Mouse (Mus musculus) CH12.LX (cell line): ENCODE results near the gene Ube2i. TPM values are rescaled to one million over a fixed set of nuclear protein-coding genes. Genes with fewer than 3 reads are reported as not detected.

Experiments
- DNase-seq: peaks from one replicate; pipeline ENCODE4 v3.0.0-alpha.2; 2013; ENCODE audit errors: extremely low read depth
- H3K27ac ChIP-seq: 2 replicates; pipeline ENCODE4 v1.5.1; 2012; ENCODE audit warnings: low read depth, mild to moderate bottlenecking, control low read depth, moderate library complexity; ENCODE audit not compliant: insufficient read depth
- H3K27me3 ChIP-seq: replicated peaks from 2 replicates; pipeline ENCODE3; 2012; ENCODE audit warnings: inconsistent platforms
- H3K36me3 ChIP-seq, 2 experiments: replicated peaks in 1 of 2; 2 replicates each; pipeline versions ENCODE3 to v1.6.1; 2012; ENCODE audit warnings: inconsistent platforms in 1 of 2, low read length in 1 of 2, mild to moderate bottlenecking in 1 of 2, mixed read lengths in 1 of 2, moderate library complexity in 1 of 2; ENCODE audit not compliant: control insufficient read depth in 1 of 2, insufficient read depth in 1 of 2
- H3K4me1 ChIP-seq, 2 experiments: 2 replicates each; pipeline ENCODE4 v1.6.1; 2012; ENCODE audit warnings: inconsistent platforms in 1 of 2, moderate library complexity in 1 of 2; ENCODE audit not compliant: insufficient read depth in 2 of 2, control insufficient read depth in 1 of 2
- H3K4me2 ChIP-seq: 2 replicates; pipeline ENCODE4 v1.6.1; 2012; ENCODE audit warnings: low read depth, mild to moderate bottlenecking, control low read depth; ENCODE audit not compliant: poor library complexity, insufficient read depth, severe bottlenecking
- H3K4me3 ChIP-seq, 3 experiments: fragments of 150-350 bp in 1 of 3; sonication (generic) in 1 of 3; replicated peaks in 1 of 3; 2 replicates each; pipeline versions ENCODE3 to v1.5.1; 2011 to 2012; ENCODE audit warnings: low read depth in 2 of 3, low read length in 2 of 3, mild to moderate bottlenecking in 2 of 3, moderate library complexity in 2 of 3, control low read depth in 1 of 3, improper control_type of control experiment in 1 of 3, inconsistent platforms in 1 of 3, mixed read lengths in 1 of 3; ENCODE audit not compliant: poor library complexity in 1 of 3
- H3K79me2 ChIP-seq: replicated peaks from 2 replicates; pipeline ENCODE4 v1.6.1; 2012; ENCODE audit warnings: mild to moderate bottlenecking, moderate library complexity; ENCODE audit not compliant: control insufficient read depth, poor library complexity, insufficient read depth, severe bottlenecking; ENCODE audit errors: extremely low read depth
- H3K9ac ChIP-seq: 2 replicates; pipeline ENCODE4 v1.6.1; 2012; ENCODE audit warnings: low read depth, mild to moderate bottlenecking, control low read depth, moderate library complexity; ENCODE audit not compliant: insufficient read depth
- H3K9me3 ChIP-seq: replicated peaks from 2 replicates; pipeline ENCODE3; 2012; ENCODE audit warnings: low read length, inconsistent platforms, mixed read lengths
- E2F4 ChIP-seq: IDR thresholded peaks from 2 replicates; pipeline ENCODE4 v1.6.1; 2011; ENCODE audit warnings: low read depth, low read length, improper control_type of control experiment; ENCODE audit not compliant: insufficient replicate concordance
- ELF1 ChIP-seq: IDR thresholded peaks from 2 replicates; pipeline ENCODE4 v1.6.1; 2014; ENCODE audit warnings: low read depth, mild to moderate bottlenecking, inconsistent platforms, low read length, improper control_type of control experiment
- EP300 ChIP-seq: IDR thresholded peaks from 2 replicates; pipeline ENCODE4 v1.6.1; 2011; ENCODE audit warnings: low read length, improper control_type of control experiment
- ETS1 ChIP-seq: conservative IDR thresholded peaks from 2 replicates; pipeline ENCODE4 v1.6.1; 2012; ENCODE audit warnings: low read depth, mild to moderate bottlenecking, inconsistent platforms, low read length, improper control_type of control experiment, moderate library complexity
- GABPA ChIP-seq: IDR thresholded peaks from 2 replicates; pipeline ENCODE4 v1.6.1; 2012; ENCODE audit warnings: low read depth, low read length, improper control_type of control experiment, inconsistent platforms; ENCODE audit not compliant: insufficient replicate concordance
- JUN ChIP-seq: IDR thresholded peaks from 2 replicates; pipeline ENCODE4 v1.6.1; 2011; ENCODE audit warnings: low read depth, mild to moderate bottlenecking, low read length, improper control_type of control experiment, moderate library complexity; ENCODE audit not compliant: insufficient read depth
- JUND ChIP-seq: conservative IDR thresholded peaks from 2 replicates; pipeline ENCODE4 v1.6.1; 2011; ENCODE audit warnings: low read depth, low read length, improper control_type of control experiment
- MAFK ChIP-seq: IDR thresholded peaks from 2 replicates; pipeline ENCODE4 v1.6.1; 2011; ENCODE audit warnings: low read length, improper control_type of control experiment; ENCODE audit not compliant: insufficient replicate concordance
- MAX ChIP-seq: IDR thresholded peaks from 2 replicates; pipeline ENCODE4 v1.6.1; 2011; ENCODE audit warnings: low read length, improper control_type of control experiment
- MXI1 ChIP-seq: IDR thresholded peaks from 2 replicates; pipeline ENCODE4 v1.6.1; 2011; ENCODE audit warnings: mild to moderate bottlenecking, low read depth, low read length, improper control_type of control experiment
- MYC ChIP-seq: IDR thresholded peaks from 2 replicates; pipeline ENCODE4 v1.6.1; 2011; ENCODE audit warnings: low read depth, mild to moderate bottlenecking, improper control_type of control experiment, low read length
- NRF1 ChIP-seq: IDR thresholded peaks from 2 replicates; pipeline ENCODE4 v1.6.1; 2014; ENCODE audit warnings: low read depth, mild to moderate bottlenecking, inconsistent platforms, low read length, improper control_type of control experiment, moderate library complexity
- POLR2A ChIP-seq: IDR thresholded peaks from 2 replicates; pipeline ENCODE4 v1.6.1; 2011; ENCODE audit warnings: low read depth, mild to moderate bottlenecking, improper control_type of control experiment, low read length
- POLR2AphosphoS2 ChIP-seq: IDR thresholded peaks from 2 replicates; pipeline ENCODE4 v1.6.1; 2011; ENCODE audit warnings: low read depth, low read length, improper control_type of control experiment
- RAD21 ChIP-seq: IDR thresholded peaks from 2 replicates; pipeline ENCODE4 v1.6.1; 2011; ENCODE audit warnings: low read depth, mild to moderate bottlenecking, low read length, improper control_type of control experiment, moderate library complexity
- SIN3A ChIP-seq: IDR thresholded peaks from 2 replicates; pipeline ENCODE4 v1.6.1; 2012; ENCODE audit warnings: low read length, improper control_type of control experiment, inconsistent platforms
- TCF12 ChIP-seq: IDR thresholded peaks from 2 replicates; pipeline ENCODE4 v1.6.1; 2014; ENCODE audit warnings: low read depth, mild to moderate bottlenecking, inconsistent platforms, low read length, improper control_type of control experiment
- UBTF ChIP-seq: IDR thresholded peaks from 2 replicates; pipeline ENCODE4 v1.6.1; 2012; ENCODE audit warnings: low read depth, mild to moderate bottlenecking, inconsistent platforms, low read length, improper control_type of control experiment, moderate library complexity
- ZC3H11A ChIP-seq: IDR thresholded peaks from 2 replicates; pipeline ENCODE4 v1.6.1; 2012; ENCODE audit warnings: low read depth, mild to moderate bottlenecking, inconsistent platforms, low read length, improper control_type of control experiment
- ZNF384 ChIP-seq: IDR thresholded peaks from 2 replicates; pipeline ENCODE4 v1.6.1; 2012; ENCODE audit warnings: low read depth, low read length, improper control_type of control experiment, inconsistent platforms
- dilution Hi-C: fragments of 300-500 bp; cut with MboI; formaldehyde crosslinking; loops from 2 replicates; pipeline ENCODE4 v1.14.3; 2020; ENCODE audit warnings: low sequenced_read_pairs; ENCODE audit not compliant: extremely low pct_unique_long_range_greater_than_20kb, extremely low pct_ligation_motif_present
- in situ Hi-C: fragments of 300-500 bp; cut with MboI; formaldehyde crosslinking; loops from 3 replicates; pipeline ENCODE4 v1.14.3; 2019; ENCODE audit warnings: low sequenced_read_pairs, low pct_ligation_motif_present, low pct_unique_long_range_greater_than_20kb, mixed read lengths
- polyA plus RNA-seq: library from polyadenylated mRNA; unstranded; fragments of >175 nt; gene quantifications from 2 replicates; pipeline ENCODE4 v1.2.1, GENCODE M21; 2012; ENCODE audit warnings: low read depth; ENCODE audit not compliant: insufficient read length
- total RNA-seq, 2 experiments: library from RNA; depleted of rRNA; stranded (reverse); fragments of 300-350 nt in 1 of 2; fragments of >200 nt in 1 of 2; gene quantifications; 2 replicates each; pipeline ENCODE4 v1.2.3; 2012 to 2014

The Ube2i gene
- total and polyA plus RNA-seq, 3 experiments, result 356 to 731 (median 578) TPM

DNA sequence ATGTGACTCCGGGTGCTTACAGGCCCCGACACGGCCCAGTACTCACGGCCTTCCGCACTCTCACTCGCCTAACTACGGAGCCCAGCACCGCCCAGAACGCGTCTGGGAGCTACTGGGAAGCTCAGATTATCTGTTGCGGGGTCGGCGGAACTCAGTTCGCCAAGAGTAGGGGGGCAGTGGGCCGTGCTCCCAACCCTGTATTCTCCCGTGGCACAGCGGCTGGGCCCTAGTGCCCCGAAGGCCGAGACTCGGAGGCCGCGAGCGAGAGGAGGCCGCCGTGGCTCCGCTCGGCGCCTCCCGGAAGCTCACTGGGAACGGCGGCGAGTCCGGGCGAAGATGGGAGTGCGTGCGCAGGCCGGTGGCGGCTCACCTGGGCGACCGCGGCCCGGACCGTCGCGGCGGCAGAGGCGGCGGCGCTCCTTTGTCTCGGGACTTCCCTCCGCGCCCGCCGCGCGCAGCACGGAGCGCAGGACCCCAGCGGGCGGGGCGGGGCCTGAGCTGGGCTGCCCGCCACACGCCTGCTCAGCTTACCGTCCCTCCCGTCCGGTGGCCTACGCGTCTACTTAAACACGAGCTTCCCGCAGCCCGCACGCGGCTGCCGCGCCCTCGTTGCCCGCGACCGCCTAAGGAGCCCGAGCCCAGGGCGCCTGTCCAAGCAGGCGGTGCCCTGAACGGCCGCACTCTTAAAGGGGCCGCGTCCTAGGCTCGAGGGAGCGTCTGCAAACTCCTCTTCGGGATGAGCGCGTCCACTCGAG, 1.3 kb downstream of the Ube2i start (continued):
- TF ChIP-seq TCF12 (peak; percentile 73), E2F4 (no peak), ZNF384 (no peak), ZC3H11A (no peak), GABPA (no peak), POLR2A (peak; percentile 79; the same call in 1 of the 2 replicates), RAD21 (no peak)
- TF ChIP-seq, all 38 proteins: peak for 15

DNA sequence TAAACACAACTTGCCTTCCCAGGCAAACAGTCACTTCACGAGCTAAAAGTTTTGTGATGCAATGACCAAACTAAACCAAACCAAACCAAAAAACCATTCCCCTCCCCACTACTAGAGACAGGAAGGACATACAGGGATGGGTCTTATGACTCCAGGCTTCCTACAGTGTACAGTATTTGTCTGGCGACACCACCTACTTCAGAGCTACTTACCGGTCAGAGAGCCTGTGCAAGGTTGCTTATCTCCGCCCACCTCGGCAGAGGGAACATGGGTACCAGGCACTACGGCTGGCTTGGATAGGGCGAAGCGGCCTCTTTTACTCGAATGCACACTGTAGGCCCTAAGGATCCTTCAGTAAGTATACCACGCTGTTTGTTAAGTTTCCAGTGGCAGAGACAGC, 2.1 kb downstream of the Ube2i start:
- Histone ChIP-seq H3K4me2 (peak overlapping the region; percentile 89), H3K27me3 (peaks cover 6% of the 10 kb centered on the region), H3K4me1 (peaks cover 11 to 36% of the 10 kb centered on the region in 2 experiments), H3K9me3 (no peaks in the 10 kb centered on the region), H3K9ac (peak overlapping the region; percentile 100), H3K27ac (peak overlapping the region; percentile 88), H3K79me2 (peaks cover 59% of the 10 kb centered on the region), H3K4me3 (peak overlapping the region; percentile 98 to 100 (median 98)), H3K36me3 (peaks cover 26 to 41% of the 10 kb centered on the region in 2 experiments)
- DNase-seq, result no peak
- in situ Hi-C loops (loop anchor here (5.0 to 10.0 kb wide), 2 partner anchors 35 to 88 kb away; partner anchors contain the start of genes BC003965 and Unkl), dilution Hi-C loops (no loop called here)
- TF ChIP-seq POLR2AphosphoS2, result 0 out of 2 replicates have a peak, but pooled peaks have one; percentile 14
- peak; percentile 26; the same call in 1 of the 2 replicates for TF ChIP-seq MXI1
- TF ChIP-seq SIN3A, result peak; percentile 46; the same call in 1 of the 2 replicates
- TF ChIP-seq EP300, result no peak

- peak; percentile 68 for DNase-seq
- Histone ChIP-seq H3K27ac (no peak overlapping the region), H3K4me3 (no peak overlapping the region), H3K9me3 (no peaks in the 10 kb centered on the region), H3K79me2 (peaks cover 70% of the 10 kb centered on the region), H3K9ac (peak overlapping the region; percentile 100), H3K4me2 (peak overlapping the region; percentile 89), H3K36me3 (peaks cover 41 to 56% of the 10 kb centered on the region in 2 experiments), H3K27me3 (peaks cover under 1% of the 10 kb centered on the region), H3K4me1 (peaks cover 11 to 36% of the 10 kb centered on the region in 2 experiments)
- in situ Hi-C loops, result loop anchor here (5.0 to 10.0 kb wide), 2 partner anchors 34 to 86 kb away; partner anchors contain the start of genes BC003965 and Unkl
- dilution Hi-C loops, result no loop called here
- TF ChIP-seq UBTF, result no peak
- no peak for TF ChIP-seq NRF1
- TF ChIP-seq ETS1, result peak; percentile 87
- TF ChIP-seq POLR2AphosphoS2, result no peak
- TF ChIP-seq ELF1, result no peak
- TF ChIP-seq MAFK, result no peak
- no peak for TF ChIP-seq JUND
- TF ChIP-seq MYC, result peak; percentile 66; the same call in 1 of the 2 replicates
- peak; percentile 92 for TF ChIP-seq SIN3A
- TF ChIP-seq MAX, result no peak
- peak; percentile 34; the same call in 1 of the 2 replicates for TF ChIP-seq JUN
These were observed 3.6 kb downstream of the Ube2i start for GRCm38 (mm10) chr17:25270795-25271335.
